Mouse (Mus musculus) liver, embryonic 11.5 days (tissue): ENCODE results near the gene Gm20830. TPM values are rescaled to one million over a fixed set of nuclear protein-coding genes. Genes with fewer than 3 reads are reported as not detected.
"Not testable (repeated sequence)": the region's sequence is repeated elsewhere in the genome, so short reads cannot be mapped to it uniquely, and the experiment has no call there.

ENCODE experiments used
- ATAC-seq: fragments of 200-750 bp; cut with Nextera tagmentation; replicated peaks from 2 replicates; pipeline ENCODE4 v1.8.0; 2017; ENCODE audit warnings: moderate number of reproducible peaks, mild to moderate bottlenecking, moderate TSS enrichment, moderate library complexity; ENCODE audit not compliant: low FRiP score
- DNase-seq: peaks from one replicate; pipeline ENCODE4 v3.0.0-alpha.2; 2017; ENCODE audit warnings: low spot score
- H3K27ac ChIP-seq: fragments of 300-500 bp; sonication (generic); 2 replicates; pipeline ENCODE4 v1.5.1; 2014; ENCODE audit warnings: mild to moderate bottlenecking, low read depth, low read length, control low read depth
- H3K27me3 ChIP-seq: fragments of 300-500 bp; sonication (generic); replicated peaks from 2 replicates; pipeline ENCODE4 v1.6.1; 2014; ENCODE audit warnings: low read length, mixed read lengths; ENCODE audit not compliant: control insufficient read depth, insufficient read depth
- H3K36me3 ChIP-seq: fragments of 300-500 bp; sonication (generic); 2 replicates; pipeline ENCODE4 v1.6.1; 2014; ENCODE audit warnings: mild to moderate bottlenecking, low read length, moderate library complexity, mixed read lengths; ENCODE audit not compliant: control insufficient read depth, insufficient read depth
- H3K4me1 ChIP-seq: fragments of 300-500 bp; sonication (generic); replicated peaks from 2 replicates; pipeline ENCODE4 v1.6.1; 2014; ENCODE audit warnings: low read length, mixed read lengths; ENCODE audit not compliant: control insufficient read depth, insufficient read depth
- H3K4me2 ChIP-seq: fragments of 300-500 bp; sonication (generic); 2 replicates; pipeline ENCODE4 v1.6.1; 2014; ENCODE audit warnings: mild to moderate bottlenecking, control low read depth, moderate library complexity
- H3K4me3 ChIP-seq: fragments of 300-500 bp; sonication (generic); 2 replicates; pipeline ENCODE4 v1.5.1; 2014; ENCODE audit warnings: low read depth, low read length, control low read depth
- H3K9ac ChIP-seq: fragments of 300-500 bp; sonication (generic); 2 replicates; pipeline ENCODE4 v1.6.1; 2014; ENCODE audit warnings: low read depth, low read length, control low read depth
- H3K9me3 ChIP-seq: fragments of 300-500 bp; sonication (generic); 2 replicates; pipeline ENCODE4 v1.6.1; 2016; ENCODE audit warnings: low read length, inconsistent platforms, mixed read lengths; ENCODE audit not compliant: control insufficient read depth
- WGBS: fragments of 180-500 bp; shearing (Covaris S2); extraction: QIAGEN DNeasy Blood & Tissue Kit; methylation state at CpG from one replicate; pipeline ENCODE4 v1.1.7; 2014; 5-methylcytosine and 5-hydroxymethylcytosine counted together
- polyA plus RNA-seq: library from polyadenylated mRNA; unstranded; fragments of >200 nt; fragmentation: Nextera tagmentation; extraction: Ambion mirVana; gene quantifications from 2 replicates; pipeline ENCODE4 v1.2.1, GENCODE M21; 2014

Gene Gm20830
- not detected in 2 replicates for polyA plus RNA-seq

DNA sequence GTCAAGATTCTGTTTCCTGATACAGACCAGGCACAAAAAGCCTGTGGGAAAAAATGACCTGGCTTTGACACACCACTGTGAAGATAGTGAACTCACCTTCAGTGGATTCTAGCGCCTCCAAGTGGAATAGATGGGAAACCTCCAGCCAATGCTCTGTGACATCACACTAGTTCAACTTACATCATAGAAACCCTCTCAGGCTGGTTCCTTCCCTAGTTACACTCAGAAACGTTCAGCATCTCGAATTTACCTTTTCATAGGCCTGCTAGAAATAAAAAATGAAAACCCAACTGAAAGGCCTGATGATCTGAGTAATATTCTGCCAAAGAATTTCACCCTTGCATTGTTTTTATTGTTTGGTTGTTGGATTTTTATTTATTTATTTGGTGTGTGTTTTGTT, at the start of gene Gm20830:
TSS of gene Gm20830 (minus strand) at position 101 of the 400 bp plus-strand sequence.
- not testable (repeated sequence) for H3K9me3 ChIP-seq, H3K9ac ChIP-seq, H3K27ac ChIP-seq, ATAC-seq, H3K36me3 ChIP-seq, H3K4me1 ChIP-seq, H3K4me3 ChIP-seq, H3K27me3 ChIP-seq, H3K4me2 ChIP-seq, DNase-seq
- 22% methylated on average over 3 of the region's 3 CpGs for WGBS

Other genes starting within 250 kb of the Gm20830 start
- gene Gm21719, start 235.4 kb downstream of the Gm20830 start, polyA plus RNA-seq: not detected in 2 replicates